Mouse (Mus musculus) embryonic facial prominence, embryonic 12.5 days (tissue): Measurements from ENCODE around the gene Arl15. TPM values are rescaled to one million over a fixed set of nuclear protein-coding genes. Genes with fewer than 3 reads are reported as not detected.
"Not testable (repeated sequence)": the region's sequence is repeated elsewhere in the genome, so short reads cannot be mapped to it uniquely, and the experiment has no call there.

Experiments
- ATAC-seq: fragments of 200-750 bp; cut with Nextera tagmentation; 2 replicates; pipeline ENCODE4 v1.8.0; 2017; ENCODE audit not compliant: insufficient number of reproducible peaks, insufficient read depth, low FRiP score, low TSS enrichment
- H3K27ac ChIP-seq: fragments of 300-500 bp; sonication (generic); 2 replicates; pipeline ENCODE4 v1.5.1; 2016; ENCODE audit warnings: mild to moderate bottlenecking
- H3K27me3 ChIP-seq: fragments of 300-500 bp; sonication (generic); 2 replicates; pipeline ENCODE4 v1.6.1; 2016; ENCODE audit warnings: mild to moderate bottlenecking, moderate library complexity
- H3K36me3 ChIP-seq: fragments of 300-500 bp; sonication (generic); 2 replicates; pipeline ENCODE4 v1.6.1; 2016; ENCODE audit warnings: mild to moderate bottlenecking
- H3K4me1 ChIP-seq: fragments of 300-500 bp; sonication (generic); 2 replicates; pipeline ENCODE4 v1.6.1; 2016
- H3K4me2 ChIP-seq: fragments of 300-500 bp; sonication (generic); replicated peaks from 2 replicates; pipeline ENCODE4 v1.6.1; 2016; ENCODE audit warnings: mild to moderate bottlenecking, moderate library complexity
- H3K4me3 ChIP-seq: fragments of 300-500 bp; sonication (generic); 2 replicates; pipeline ENCODE4 v1.5.1; 2016; ENCODE audit warnings: mild to moderate bottlenecking
- H3K9ac ChIP-seq: fragments of 300-500 bp; sonication (generic); 2 replicates; pipeline ENCODE4 v1.6.1; 2016; ENCODE audit warnings: mild to moderate bottlenecking, moderate library complexity
- H3K9me3 ChIP-seq: fragments of 300-500 bp; sonication (generic); 2 replicates; pipeline ENCODE4 v1.6.1; 2016; ENCODE audit warnings: mild to moderate bottlenecking, moderate library complexity
- WGBS: fragments of 180-500 bp; shearing (Covaris S2); methylation state at CpG from one replicate; pipeline ENCODE4 v1.1.7; 2016; 5-methylcytosine and 5-hydroxymethylcytosine counted together
- polyA plus RNA-seq: library from polyadenylated mRNA; unstranded; fragments of >200 nt; fragmentation: Nextera tagmentation; extraction: Ambion mirVana; gene quantifications from 2 replicates; pipeline ENCODE4 v1.2.1, GENCODE M21; 2016

Arl15 gene
- polyA plus RNA-seq, 1 experiment from 2014 or later, result 15.0 TPM

- H3K4me3 ChIP-seq, result no peak overlapping the region
- H3K4me2 ChIP-seq, result no peak overlapping the region
- H3K9ac ChIP-seq, result no peak overlapping the region
- no peak for ATAC-seq
- H3K4me1 ChIP-seq, result peaks cover 16% of the 10 kb centered on the region; the same call in 1 of the 2 replicates
- no peaks in the 10 kb centered on the region for H3K27me3 ChIP-seq
- WGBS, result 84% methylated on average over 8 of the region's 8 CpGs
- H3K36me3 ChIP-seq, result no peaks in the 10 kb centered on the region
- H3K27ac ChIP-seq, result no peak overlapping the region
- no peaks in the 10 kb centered on the region for H3K9me3 ChIP-seq
Measured at GRCm38 (mm10) chr13:113774799-113775198, 19.5 kb upstream of the Arl15 start.

- Histone ChIP-seq H3K36me3 (no peaks in the 10 kb centered on the region), H3K4me3 (no peak overlapping the region), H3K4me1 (peaks cover 16% of the 10 kb centered on the region; the same call in 1 of the 2 replicates), H3K9me3 (no peaks in the 10 kb centered on the region), H3K4me2 (no peak overlapping the region), H3K27ac (peak overlapping the region; percentile 17; the same call in 1 of the 2 replicates), H3K27me3 (no peaks in the 10 kb centered on the region), H3K9ac (no peak overlapping the region)
- WGBS, result 42% methylated on average over 10 of the region's 10 CpGs
- ATAC-seq, result no peak
Measured at GRCm38 (mm10) chr13:113775244-113776140, 18.8 kb upstream of the Arl15 start.

- Histone ChIP-seq H3K9ac (no peak overlapping the region), H3K36me3 (no peaks in the 10 kb centered on the region), H3K27me3 (no peaks in the 10 kb centered on the region), H3K4me2 (no peak overlapping the region), H3K27ac (no peak overlapping the region), H3K9me3 (no peaks in the 10 kb centered on the region), H3K4me1 (no peaks in the 10 kb centered on the region), H3K4me3 (no peak overlapping the region)
- ATAC-seq, result no peak
- 77% methylated on average over 5 of the region's 5 CpGs for WGBS
Measured at GRCm38 (mm10) chr13:113785803-113786202, 8.5 kb upstream of the Arl15 start.

GRCm38 (mm10) chr13:113787136-113787535, 7.2 kb upstream of the Arl15 start:
- no peak overlapping the region for H3K27ac ChIP-seq
- WGBS, result 64% methylated on average over 8 of the region's 8 CpGs

GRCm38 (mm10) chr13:113790016-113790415, 4.3 kb upstream of the Arl15 start:
- ATAC-seq, result not testable (repeated sequence)
- WGBS, result 91% methylated on average over 3 of the region's 3 CpGs

More at GRCm38 (mm10) chr13:113787136-113787535, 7.2 kb upstream of the Arl15 start:
- Histone ChIP-seq H3K9me3 (no peaks in the 10 kb centered on the region), H3K27me3 (no peaks in the 10 kb centered on the region), H3K4me3 (no peak overlapping the region), H3K9ac (no peak overlapping the region), H3K36me3 (no peaks in the 10 kb centered on the region), H3K4me1 (no peaks in the 10 kb centered on the region), H3K4me2 (no peak overlapping the region)
- ATAC-seq, result no peak

GRCm38 (mm10) chr13:113793637-113794036, 668 bp upstream of the Arl15 start:
- H3K9me3 ChIP-seq, result no peaks in the 10 kb centered on the region
- H3K9ac ChIP-seq, result peak overlapping the region; percentile 79
- peak overlapping the region; percentile 53 for H3K4me2 ChIP-seq
- 80% methylated on average over 8 of the region's 9 CpGs for WGBS
- ATAC-seq, result no peak
- H3K36me3 ChIP-seq, result no peaks in the 10 kb centered on the region
- peaks cover 14% of the 10 kb centered on the region; the same call in 1 of the 2 replicates for H3K4me1 ChIP-seq
- H3K4me3 ChIP-seq, result peak overlapping the region; percentile 86
- H3K27me3 ChIP-seq, result no peaks in the 10 kb centered on the region
- H3K27ac ChIP-seq, result peak overlapping the region; percentile 89

More at GRCm38 (mm10) chr13:113790016-113790415, 4.3 kb upstream of the Arl15 start:
- H3K9ac ChIP-seq, H3K4me2 ChIP-seq, H3K27ac ChIP-seq, H3K4me1 ChIP-seq, H3K36me3 ChIP-seq, H3K27me3 ChIP-seq, H3K9me3 ChIP-seq, H3K4me3 ChIP-seq: not testable (repeated sequence)

GRCm38 (mm10) chr13:113794705-113795655, 675 bp downstream of the Arl15 start:
- peak overlapping the region; percentile 86 for H3K4me3 ChIP-seq
- H3K4me1 ChIP-seq, result peaks cover 14% of the 10 kb centered on the region; the same call in 1 of the 2 replicates
- H3K27me3 ChIP-seq, result no peaks in the 10 kb centered on the region
- H3K4me2 ChIP-seq, result peak overlapping the region; percentile 74
- no peaks in the 10 kb centered on the region for H3K36me3 ChIP-seq
- WGBS, result 2% methylated on average over 52 of the region's 52 CpGs
- H3K27ac ChIP-seq, result peak overlapping the region; percentile 90
- ATAC-seq, result peak; percentile 68
- H3K9ac ChIP-seq, result peak overlapping the region; percentile 90
- H3K9me3 ChIP-seq, result no peaks in the 10 kb centered on the region

GRCm38 (mm10) chr13:113797378-113797777, 3.1 kb downstream of the Arl15 start:
- Histone ChIP-seq H3K9ac (no peak overlapping the region), H3K27me3 (no peaks in the 10 kb centered on the region), H3K4me1 (peaks cover 14% of the 10 kb centered on the region; the same call in 1 of the 2 replicates), H3K27ac (no peak overlapping the region), H3K36me3 (no peaks in the 10 kb centered on the region), H3K4me3 (no peak overlapping the region), H3K4me2 (no peak overlapping the region), H3K9me3 (no peaks in the 10 kb centered on the region)
- no peak for ATAC-seq
- 94% methylated on average over 6 of the region's 6 CpGs for WGBS

GRCm38 (mm10) chr13:113799361-113799760, 5.1 kb downstream of the Arl15 start:
- Histone ChIP-seq H3K4me3 (no peak overlapping the region), H3K27me3 (no peaks in the 10 kb centered on the region), H3K27ac (no peak overlapping the region), H3K4me2 (no peak overlapping the region), H3K9me3 (no peaks in the 10 kb centered on the region), H3K4me1 (peaks cover 14% of the 10 kb centered on the region; the same call in 1 of the 2 replicates), H3K9ac (no peak overlapping the region), H3K36me3 (no peaks in the 10 kb centered on the region)
- no peak for ATAC-seq
- WGBS, result 91% methylated on average over 4 of the region's 4 CpGs

- WGBS, result 94% methylated on average over 4 of the region's 4 CpGs
- Histone ChIP-seq H3K27me3 (no peaks in the 10 kb centered on the region), H3K36me3 (no peaks in the 10 kb centered on the region), H3K4me1 (peaks cover 13% of the 10 kb centered on the region; the same call in 1 of the 2 replicates), H3K4me3 (no peak overlapping the region), H3K9me3 (no peaks in the 10 kb centered on the region), H3K27ac (no peak overlapping the region), H3K4me2 (no peak overlapping the region), H3K9ac (no peak overlapping the region)
- no peak for ATAC-seq
Measured at GRCm38 (mm10) chr13:113800246-113800645, 5.9 kb downstream of the Arl15 start.

GRCm38 (mm10) chr13:113802571-113802970, 8.3 kb downstream of the Arl15 start:
- H3K4me1 ChIP-seq, result no peaks in the 10 kb centered on the region
- WGBS, result 85% methylated on average over 9 of the region's 9 CpGs
- H3K9me3 ChIP-seq, result no peaks in the 10 kb centered on the region
- H3K9ac ChIP-seq, result no peak overlapping the region
- no peak overlapping the region for H3K4me3 ChIP-seq
- no peak for ATAC-seq
- H3K36me3 ChIP-seq, result no peaks in the 10 kb centered on the region
- H3K4me2 ChIP-seq, result no peak overlapping the region
- no peaks in the 10 kb centered on the region for H3K27me3 ChIP-seq
- no peak overlapping the region for H3K27ac ChIP-seq
